Mouse (Mus musculus): ENCODE data around the gene Mrps27.

Gene Mrps27

GRCm38 (mm10) chr13:99458658-99459386 lies 114.2 kb downstream of the Mrps27 start:
- TF ChIP-seq GATA4 (IDR thresholded peaks at IDR 0.05; ENCODE audit: insufficient replicate concordance, low read length) = no peak

- no peak for TF ChIP-seq GATA4 (IDR thresholded peaks at IDR 0.05; ENCODE audit: insufficient replicate concordance, low read length)
Observed at GRCm38 (mm10) chr13:99459612-99460011, 115.0 kb downstream of the Mrps27 start.

GRCm38 (mm10) chr13:99461886-99462285 lies 117.3 kb downstream of the Mrps27 start:
- TF ChIP-seq GATA4 (IDR thresholded peaks at IDR 0.05; ENCODE audit: insufficient replicate concordance, low read length) = no peak

DNA sequence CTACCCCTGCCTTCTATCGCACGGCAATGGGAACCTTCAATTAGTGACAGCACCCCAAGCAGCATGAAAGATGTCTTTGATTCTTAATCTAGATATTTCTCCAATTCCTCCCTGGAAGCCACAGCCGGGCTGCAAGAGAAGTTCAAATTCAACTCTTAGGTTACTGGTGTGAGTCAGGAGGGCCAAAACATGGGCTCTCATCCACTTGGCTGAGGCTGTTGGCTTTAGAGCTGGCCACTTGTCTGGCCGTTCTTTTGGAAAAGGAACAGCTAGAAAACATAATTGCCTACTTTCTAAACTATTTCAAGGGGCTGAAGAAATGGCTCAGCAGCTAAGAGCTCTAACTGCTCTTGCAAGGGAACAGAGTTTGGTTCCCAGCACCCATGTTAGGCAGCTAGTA lies 120.0 kb downstream of the Mrps27 start:
- TF ChIP-seq GATA4 (IDR thresholded peaks at IDR 0.05; ENCODE audit: insufficient replicate concordance, low read length) = no peak
